Mouse (Mus musculus) forebrain, embryonic 13.5 days (tissue): ENCODE measurements at regions not wholly inside any gene's neighbourhood (a gene's known extent, or its start where the extent isn't known, plus 50 kb on each side); places are given as distances from the start of the nearest gene placed in this dataset.
A peak's percentile ranks its signal among the peaks of the same experiment; 100 is the strongest.

Source experiments
- ATAC-seq: fragments of 200-750 bp; cut with Nextera tagmentation; 2 replicates; pipeline ENCODE4 v1.8.0; 2017
- H3K27ac ChIP-seq: fragments of 300-500 bp; sonication (generic); 2 replicates; pipeline ENCODE4 v1.5.1; 2015; ENCODE audit warnings: inconsistent platforms, mild to moderate bottlenecking, moderate library complexity
- H3K27me3 ChIP-seq: fragments of 300-500 bp; sonication (generic); 2 replicates; pipeline ENCODE4 v1.6.1; 2015; ENCODE audit warnings: mild to moderate bottlenecking, inconsistent platforms
- H3K36me3 ChIP-seq: fragments of 300-500 bp; sonication (generic); 2 replicates; pipeline ENCODE4 v1.6.1; 2015; ENCODE audit warnings: mild to moderate bottlenecking, inconsistent platforms; ENCODE audit not compliant: poor library complexity, severe bottlenecking
- H3K4me1 ChIP-seq: fragments of 300-500 bp; sonication (generic); 2 replicates; pipeline ENCODE4 v1.6.1; 2015; ENCODE audit warnings: inconsistent platforms
- H3K4me2 ChIP-seq: fragments of 300-500 bp; sonication (generic); 2 replicates; pipeline ENCODE4 v1.6.1; 2015; ENCODE audit warnings: inconsistent platforms, mild to moderate bottlenecking, moderate library complexity
- H3K4me3 ChIP-seq: fragments of 300-500 bp; sonication (generic); 2 replicates; pipeline ENCODE4 v1.5.1; 2015; ENCODE audit warnings: mild to moderate bottlenecking, inconsistent platforms
- H3K9ac ChIP-seq: fragments of 300-500 bp; sonication (generic); 2 replicates; pipeline ENCODE4 v1.6.1; 2015; ENCODE audit warnings: mild to moderate bottlenecking, inconsistent platforms
- H3K9me3 ChIP-seq: fragments of 300-500 bp; sonication (generic); replicated peaks from 2 replicates; pipeline ENCODE4 v1.6.1; 2016; ENCODE audit warnings: inconsistent platforms
- WGBS: fragments of 180-500 bp; shearing (Covaris S2); methylation state at CpG from one replicate; pipeline ENCODE4 v1.1.7; 2015; 5-methylcytosine and 5-hydroxymethylcytosine counted together

- 0 out of 2 replicates have a peak, but pooled peaks have one; percentile 30 for ATAC-seq
- no peak overlapping the region for H3K4me3 ChIP-seq
Observed at GRCm38 (mm10) chr12:91932490-91933361, 83.8 kb upstream of the Sel1l start.

GRCm38 (mm10) chr12:91931586-91931985, 82.6 kb upstream of the Sel1l start:
- 89% methylated on average over 6 of the region's 6 CpGs for WGBS
- no peaks in the 10 kb centered on the region for H3K4me1 ChIP-seq
- no peak overlapping the region for H3K4me3 ChIP-seq
- no peak for ATAC-seq
- no peak overlapping the region for H3K27ac ChIP-seq
- H3K9me3 ChIP-seq = no peaks in the 10 kb centered on the region
- no peak overlapping the region for H3K9ac ChIP-seq
- H3K27me3 ChIP-seq = no peaks in the 10 kb centered on the region
- no peaks in the 10 kb centered on the region for H3K36me3 ChIP-seq
- H3K4me2 ChIP-seq = no peak overlapping the region

More at GRCm38 (mm10) chr12:91932490-91933361, 83.8 kb upstream of the Sel1l start:
- WGBS = 62% methylated on average over 7 of the region's 7 CpGs
- no peaks in the 10 kb centered on the region for H3K36me3 ChIP-seq
- no peaks in the 10 kb centered on the region for H3K4me1 ChIP-seq
- H3K27me3 ChIP-seq = no peaks in the 10 kb centered on the region
- H3K4me2 ChIP-seq = no peak overlapping the region
- H3K9me3 ChIP-seq = no peaks in the 10 kb centered on the region
- H3K9ac ChIP-seq = no peak overlapping the region
- H3K27ac ChIP-seq = no peak overlapping the region

GRCm38 (mm10) chr12:91929386-91930054, 80.6 kb upstream of the Sel1l start:
- Histone ChIP-seq H3K4me2 (no peak overlapping the region), H3K9ac (no peak overlapping the region), H3K4me1 (no peaks in the 10 kb centered on the region), H3K27ac (no peak overlapping the region), H3K9me3 (no peaks in the 10 kb centered on the region), H3K27me3 (no peaks in the 10 kb centered on the region), H3K4me3 (no peak overlapping the region), H3K36me3 (no peaks in the 10 kb centered on the region)
- 76% methylated on average over 7 of the region's 7 CpGs for WGBS
- ATAC-seq = no peak

- H3K27me3 ChIP-seq = no peaks in the 10 kb centered on the region
- 82% methylated on average over 6 of the region's 6 CpGs for WGBS
- H3K4me2 ChIP-seq = no peak overlapping the region
- H3K9ac ChIP-seq = no peak overlapping the region
- no peaks in the 10 kb centered on the region for H3K36me3 ChIP-seq
- H3K4me1 ChIP-seq = no peaks in the 10 kb centered on the region
- no peaks in the 10 kb centered on the region for H3K9me3 ChIP-seq
- no peak for ATAC-seq
- H3K4me3 ChIP-seq = no peak overlapping the region
- H3K27ac ChIP-seq = no peak overlapping the region
Observed at GRCm38 (mm10) chr12:91927576-91927975, 78.6 kb upstream of the Sel1l start.

GRCm38 (mm10) chr12:91915486-91915885, 66.5 kb upstream of the Sel1l start:
- WGBS = 89% methylated on average over 3 of the region's 3 CpGs
- no peak overlapping the region for H3K4me2 ChIP-seq
- no peaks in the 10 kb centered on the region for H3K4me1 ChIP-seq

GRCm38 (mm10) chr12:91910529-91910928, 61.6 kb upstream of the Sel1l start:
- Histone ChIP-seq H3K4me3 (no peak overlapping the region), H3K4me2 (no peak overlapping the region), H3K9ac (no peak overlapping the region), H3K36me3 (no peaks in the 10 kb centered on the region), H3K4me1 (no peaks in the 10 kb centered on the region), H3K27me3 (no peaks in the 10 kb centered on the region), H3K9me3 (no peaks in the 10 kb centered on the region), H3K27ac (no peak overlapping the region)
- 77% methylated on average over 8 of the region's 8 CpGs for WGBS
- no peak for ATAC-seq

More at GRCm38 (mm10) chr12:91915486-91915885, 66.5 kb upstream of the Sel1l start:
- H3K27ac ChIP-seq = no peak overlapping the region
- H3K9ac ChIP-seq = no peak overlapping the region
- no peaks in the 10 kb centered on the region for H3K9me3 ChIP-seq
- no peaks in the 10 kb centered on the region for H3K27me3 ChIP-seq
- ATAC-seq = no peak
- H3K36me3 ChIP-seq = no peaks in the 10 kb centered on the region
- H3K4me3 ChIP-seq = no peak overlapping the region
